Mouse (Mus musculus): ENCODE measurements around the gene Rab5b.
A peak's percentile ranks its signal among the peaks of the same experiment; 100 is the strongest.

Rab5b gene

DNA sequence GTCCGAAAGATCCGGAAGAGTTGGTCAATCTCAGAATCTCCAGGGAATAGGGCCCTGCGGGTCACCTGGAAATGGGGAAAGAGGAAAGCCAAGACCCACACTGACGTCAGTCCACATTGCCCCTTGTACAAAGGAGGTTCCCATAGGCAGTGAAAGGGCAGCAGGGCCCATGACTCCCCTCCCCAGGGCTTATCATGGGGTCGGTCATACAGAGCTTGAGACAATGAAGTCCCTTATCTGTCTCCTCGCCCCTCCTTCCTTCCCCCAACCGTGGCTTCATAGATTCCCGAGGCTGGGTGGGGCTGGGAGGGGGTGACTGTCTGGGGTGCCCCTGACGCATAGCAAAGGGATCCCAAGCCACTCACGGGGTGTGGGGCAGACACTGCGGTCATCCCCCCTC is 3.5 kb upstream of the Rab5b start:
- DNase-seq (ENCODE audit: low spot score in 2 of 2), result no peak

DNA sequence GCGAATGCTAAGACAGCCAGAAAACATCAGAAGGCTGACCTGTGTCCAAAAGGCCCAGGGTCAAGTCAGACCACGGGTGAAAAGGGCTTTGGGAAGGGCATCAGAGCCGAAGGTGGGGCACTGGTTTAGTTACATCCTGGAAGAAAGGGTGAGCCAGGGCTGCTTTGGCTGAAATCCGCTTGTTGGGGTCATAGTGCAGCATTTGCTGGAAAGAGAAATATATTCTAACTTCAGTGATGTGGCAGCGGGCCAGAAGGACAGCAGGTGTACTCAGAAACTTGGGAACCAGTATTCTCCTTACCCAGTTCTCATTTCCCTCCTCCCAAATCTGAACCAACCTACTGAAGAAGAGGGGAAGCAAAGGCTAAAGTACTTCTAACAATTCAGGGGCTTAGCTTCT is 2.9 kb upstream of the Rab5b start:
- DNase-seq (ENCODE audit: low spot score in 2 of 2), result no peak

DNA sequence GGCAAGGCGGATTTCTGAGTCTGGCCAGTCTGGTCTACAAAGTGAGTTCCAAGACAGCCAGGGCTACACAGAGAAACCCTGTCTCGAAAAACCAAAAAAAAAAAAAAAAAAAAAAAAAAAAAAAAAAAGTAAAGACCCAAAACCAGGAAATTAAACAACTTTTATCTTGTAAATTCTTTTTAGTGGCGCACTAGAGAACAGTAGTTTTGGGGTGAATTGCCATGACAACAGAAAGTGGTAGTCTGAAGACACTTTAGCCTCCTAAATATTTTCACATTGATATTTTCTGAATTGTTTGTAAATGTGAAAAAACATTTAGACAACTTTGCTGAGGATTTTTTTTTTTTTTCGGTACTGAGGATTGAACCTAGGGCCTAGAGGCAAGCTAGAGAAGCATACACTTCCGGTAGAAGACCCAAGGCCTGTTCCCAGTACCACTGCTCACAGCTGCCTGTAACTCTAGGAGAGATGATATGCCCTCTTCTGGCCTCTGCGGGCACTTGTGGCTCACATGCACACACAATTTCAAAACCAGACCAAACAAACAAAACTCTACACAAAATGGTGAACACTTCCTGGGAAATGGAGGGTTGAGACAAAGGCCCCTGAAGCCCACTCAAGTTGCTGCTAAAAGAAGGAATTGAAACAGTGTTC is 1.1 kb upstream of the Rab5b start:
- DNase-seq (ENCODE audit: low spot score in 2 of 2), result no peak

DNA sequence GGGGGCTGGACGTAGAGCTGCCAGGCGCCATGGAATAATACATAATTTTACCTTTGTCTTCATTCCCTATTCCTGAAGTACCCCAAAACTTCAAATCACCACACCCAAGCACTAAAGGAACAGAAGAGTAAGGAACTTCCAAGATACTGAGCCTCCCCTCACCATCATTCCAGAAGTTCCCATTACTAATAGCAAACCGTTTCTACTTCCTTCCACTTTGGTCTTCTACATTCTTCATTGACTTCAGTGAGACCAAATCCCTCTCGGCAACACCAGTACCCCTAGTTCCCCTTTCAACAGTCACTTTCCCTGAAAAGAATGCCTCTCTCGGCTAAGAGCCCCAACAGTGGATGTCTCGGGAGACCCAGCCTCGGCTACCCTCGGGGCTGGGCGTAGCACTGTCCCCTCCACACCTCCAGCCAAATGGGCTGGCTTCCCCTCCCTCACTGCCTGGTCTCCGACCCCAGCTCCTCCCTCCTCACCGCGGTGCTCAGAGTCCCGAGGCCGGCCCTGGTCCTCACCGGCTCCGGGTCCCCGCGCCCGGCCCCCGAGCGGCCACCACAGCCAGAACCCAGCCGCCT is 563 bp downstream of the Rab5b start:
- DNase-seq (ENCODE audit: low spot score in 2 of 2), result no peak

DNA sequence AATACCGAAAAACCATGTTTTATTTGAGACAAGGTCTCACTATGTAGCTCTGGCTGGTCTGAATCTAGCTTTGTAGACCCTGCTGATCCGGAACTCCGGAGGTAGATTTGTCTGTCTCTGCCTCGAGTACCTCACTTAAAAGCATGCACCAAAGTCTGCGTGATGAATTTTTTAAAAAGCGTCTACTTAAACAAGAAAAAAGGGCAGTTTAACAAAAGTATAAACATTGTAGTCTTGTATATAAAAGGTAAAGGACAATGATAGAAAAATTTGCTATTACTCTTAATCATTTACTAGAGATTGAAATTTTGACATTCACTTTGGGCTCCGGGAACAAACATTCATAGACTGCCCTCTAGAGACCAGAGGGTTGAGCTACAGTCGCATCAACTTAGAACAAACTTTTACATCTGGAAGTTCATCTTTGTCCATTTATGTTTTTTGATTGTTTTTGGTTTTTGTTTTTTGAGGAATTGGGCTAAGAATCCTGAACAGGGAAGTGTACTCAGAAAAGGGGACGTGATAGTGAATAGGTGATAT is 21.5 kb downstream of the Rab5b start:
- DNase-seq (ENCODE audit: low spot score in 2 of 2), result no peak

DNA sequence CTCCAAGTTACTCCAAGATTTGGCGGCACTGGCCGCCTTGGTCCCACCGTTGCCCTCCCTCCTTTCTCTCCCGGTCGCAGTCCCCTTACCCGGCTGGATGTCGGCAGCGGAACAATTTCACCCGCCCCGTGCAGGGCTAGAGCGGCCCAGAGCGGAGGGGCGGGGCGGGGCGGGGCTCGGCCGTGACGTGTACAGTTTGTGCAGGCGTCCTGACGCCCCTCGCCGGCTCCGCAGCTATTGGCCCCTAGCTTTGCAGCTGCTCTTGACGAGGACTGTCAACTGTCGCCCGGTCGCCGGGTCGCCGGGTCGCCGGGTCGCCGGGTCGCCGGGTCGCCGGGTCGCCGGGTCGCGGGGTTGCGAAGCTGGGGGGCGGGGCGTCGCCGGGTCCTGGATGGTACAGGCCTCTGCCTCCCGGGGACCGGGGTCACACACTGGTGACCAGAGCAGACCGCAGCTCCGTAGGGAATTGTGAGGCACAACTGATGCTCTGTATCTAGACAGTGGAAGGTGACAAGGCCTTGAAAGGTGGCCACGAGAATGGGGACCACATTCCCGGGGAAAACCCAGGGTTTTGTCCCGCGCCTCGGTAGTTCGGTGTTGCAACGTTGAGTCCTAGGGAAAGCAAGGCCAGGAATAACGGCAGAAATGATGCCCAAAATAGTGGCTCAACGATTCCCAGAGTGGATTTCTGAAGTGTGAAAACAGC is 22.1 kb downstream of the Rab5b start, which contains the start of gene Suox:
Gene Suox, minus strand, starts transcription at position 311 of the 706 bp plus-strand sequence.
- peak; percentile 80 to 84 for DNase-seq (ENCODE audit: low spot score in 2 of 2)

DNA sequence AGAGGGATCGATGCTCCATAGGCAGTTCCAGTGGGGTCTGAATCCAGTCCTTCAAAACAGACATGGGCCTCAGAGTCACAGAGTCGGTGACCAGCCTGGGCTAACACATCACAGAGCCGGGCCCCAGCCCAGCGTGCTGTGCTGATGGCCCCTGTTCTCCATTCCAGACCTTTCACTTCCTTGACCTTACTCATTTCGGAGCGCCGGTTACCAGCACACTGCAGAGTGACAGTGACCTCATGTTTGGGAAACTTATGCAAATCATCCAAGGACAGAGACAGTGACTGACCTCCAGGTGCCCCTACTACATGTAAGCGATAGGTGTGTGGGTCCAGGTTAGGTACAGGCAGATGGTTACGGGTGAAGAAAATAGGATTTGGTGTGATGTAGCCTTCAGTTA is 24.9 kb downstream of the Rab5b start:
- DNase-seq (ENCODE audit: low spot score in 2 of 2), result no peak

DNA sequence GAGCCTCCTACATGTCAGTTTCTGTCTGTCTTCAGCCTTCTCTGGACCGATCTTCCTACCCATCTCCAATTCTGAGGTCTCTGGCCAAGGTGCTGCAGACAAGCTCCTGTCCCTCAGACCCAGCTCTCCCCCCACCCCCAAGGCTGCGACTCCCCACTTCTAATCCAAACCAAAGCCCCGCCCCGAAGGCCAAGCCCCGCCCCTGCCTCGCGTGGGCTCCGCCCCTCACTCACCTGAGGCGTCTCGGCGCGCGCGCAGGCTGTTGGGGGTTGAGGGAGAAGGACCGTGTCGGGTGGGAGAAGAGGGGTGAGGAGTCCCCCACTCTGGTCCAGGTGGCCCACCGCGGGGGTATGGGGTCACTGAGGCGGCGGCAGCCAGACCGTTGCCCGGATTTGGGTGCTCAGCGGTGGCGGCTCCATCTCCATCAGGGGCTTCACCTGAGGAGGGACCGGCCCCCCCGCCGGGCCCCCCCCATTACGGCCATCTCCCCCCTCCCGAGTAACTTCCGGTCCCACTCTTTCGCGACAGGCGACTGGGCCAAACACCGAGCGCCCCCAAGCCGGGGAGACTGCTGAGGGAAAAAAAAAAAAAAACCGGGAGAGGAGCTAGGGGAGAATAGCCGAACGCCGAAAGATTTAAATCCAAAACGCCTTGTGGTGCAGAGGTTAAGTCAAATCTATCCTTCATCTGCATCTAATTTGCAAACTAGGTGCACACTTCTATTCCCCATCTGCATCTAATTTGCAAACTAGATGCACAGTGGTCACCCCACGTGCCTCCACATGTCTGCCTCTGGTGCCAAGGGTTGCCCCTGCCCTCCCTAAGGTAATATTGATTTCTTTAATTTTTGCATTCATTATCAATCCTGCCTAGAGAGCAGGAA is 27.0 kb downstream of the Rab5b start:
- DNase-seq (ENCODE audit: low spot score in 2 of 2), result peak; percentile 64 to 65

DNA sequence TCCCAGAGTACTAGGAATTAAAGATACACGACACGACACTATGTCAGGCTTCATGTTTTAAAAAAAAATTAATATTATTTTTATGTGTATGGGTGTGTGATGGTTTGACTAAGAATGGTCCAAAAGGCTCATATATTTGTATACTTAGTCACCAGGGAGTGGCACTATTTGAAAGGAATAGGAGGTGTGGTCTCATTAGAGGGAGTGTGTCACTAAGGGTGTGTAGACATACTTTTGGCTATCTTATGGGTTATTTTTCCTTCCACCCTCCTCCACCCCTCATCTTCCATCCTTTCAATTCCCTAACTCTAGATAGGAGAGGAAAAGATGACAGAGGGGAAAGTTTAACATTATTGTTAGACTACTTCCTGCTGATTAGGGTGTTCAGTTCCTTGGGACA is 30.3 kb downstream of the Rab5b start:
- no peak for DNase-seq (ENCODE audit: low spot score in 2 of 2)

DNA sequence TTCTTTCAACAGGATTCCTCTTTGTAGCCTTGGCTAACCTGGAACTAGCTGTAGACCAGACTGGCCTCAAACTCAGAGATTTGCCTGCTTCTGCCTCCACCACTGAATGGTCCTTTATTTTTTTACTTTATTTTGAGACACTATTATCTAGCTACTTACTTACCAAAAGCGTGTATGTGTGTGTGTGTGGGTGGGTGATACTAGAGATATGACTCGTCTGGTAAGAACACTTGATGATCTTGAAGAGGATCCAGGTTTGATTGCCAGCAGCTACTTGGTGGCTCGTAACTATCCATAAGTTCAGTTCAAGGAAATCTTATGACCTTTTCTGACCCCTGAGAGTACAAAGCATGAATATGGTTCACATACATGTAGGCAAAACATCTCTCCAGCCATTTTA is 30.8 kb downstream of the Rab5b start:
- DNase-seq (ENCODE audit: low spot score in 2 of 2), result no peak

DNA sequence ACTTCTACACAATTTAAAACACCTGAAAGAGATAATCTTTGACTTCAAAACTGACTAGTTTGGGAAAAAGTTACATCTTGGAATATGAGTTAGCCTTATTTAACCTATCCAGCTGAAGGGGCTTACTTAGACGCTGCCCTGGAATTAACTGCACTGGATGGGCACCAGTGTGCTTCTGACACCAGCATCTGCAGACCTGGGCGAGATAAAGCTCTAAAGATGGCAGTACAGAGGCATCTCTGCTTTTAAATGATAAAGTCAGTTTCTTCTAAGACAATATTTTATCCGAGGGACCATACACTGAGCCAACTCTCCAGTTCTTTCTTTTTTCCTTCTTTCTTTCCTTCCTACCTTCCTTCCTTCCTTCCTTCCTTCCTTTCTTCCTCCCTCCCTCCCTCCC is 31.3 kb downstream of the Rab5b start:
- no peak for DNase-seq (ENCODE audit: low spot score in 2 of 2)

DNA sequence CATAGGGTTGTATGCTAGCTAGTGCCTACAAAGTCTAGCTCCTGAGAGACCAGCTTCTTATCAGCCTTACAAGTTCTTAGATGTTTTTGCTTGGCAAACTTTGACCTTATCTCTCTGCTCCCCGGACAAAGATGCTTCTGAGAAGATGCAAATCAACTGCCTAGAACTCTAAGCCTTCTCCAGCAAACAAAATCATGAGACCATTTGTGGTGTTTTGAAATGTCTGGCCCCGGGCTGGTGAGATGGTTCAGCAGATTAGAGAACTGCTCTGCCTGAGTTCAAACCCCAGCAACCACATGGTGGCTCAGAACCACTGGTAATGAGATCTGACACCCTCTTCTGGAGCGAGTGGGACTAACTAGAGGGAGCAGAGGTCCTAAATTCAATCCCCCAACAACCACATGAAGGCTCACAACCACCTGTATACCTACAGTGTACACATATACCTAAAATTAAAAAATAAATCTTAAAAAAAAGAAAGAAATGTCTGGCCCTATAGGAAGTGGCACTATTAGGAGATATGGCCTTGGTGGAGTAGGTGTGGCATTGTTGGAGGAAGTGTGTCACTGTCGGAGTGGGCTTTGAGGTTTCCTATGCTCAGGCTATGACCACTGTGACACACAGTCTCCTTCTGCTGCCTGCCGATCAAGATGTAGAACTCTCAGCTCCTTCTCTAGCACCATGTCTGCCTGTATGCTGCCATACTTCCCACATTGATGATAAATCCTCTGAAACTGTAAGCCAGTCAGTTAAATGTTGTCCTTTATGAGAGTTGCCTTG is 32.4 kb downstream of the Rab5b start:
- no peak for DNase-seq (ENCODE audit: low spot score in 2 of 2)

DNA sequence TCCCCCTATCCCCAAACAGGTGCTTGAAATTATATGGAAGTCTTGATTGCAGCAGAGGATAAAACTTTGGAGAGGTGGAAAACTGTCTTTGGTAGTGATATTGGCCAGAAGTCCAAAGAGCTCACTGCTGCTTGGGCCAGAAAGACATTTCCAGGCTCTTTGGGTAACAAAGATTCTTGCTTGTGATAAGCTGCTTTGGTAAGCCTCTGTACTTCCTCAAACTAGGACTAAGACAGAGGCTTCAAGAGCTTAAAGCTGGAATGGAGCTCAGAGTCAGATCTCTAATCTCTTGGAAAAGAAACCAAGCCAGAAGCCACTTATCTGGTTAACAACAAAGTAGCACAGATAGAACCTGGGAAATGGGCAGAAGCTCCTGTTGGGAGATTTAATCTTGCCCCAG is 33.6 kb downstream of the Rab5b start:
- no peak for DNase-seq (ENCODE audit: low spot score in 2 of 2)

DNA sequence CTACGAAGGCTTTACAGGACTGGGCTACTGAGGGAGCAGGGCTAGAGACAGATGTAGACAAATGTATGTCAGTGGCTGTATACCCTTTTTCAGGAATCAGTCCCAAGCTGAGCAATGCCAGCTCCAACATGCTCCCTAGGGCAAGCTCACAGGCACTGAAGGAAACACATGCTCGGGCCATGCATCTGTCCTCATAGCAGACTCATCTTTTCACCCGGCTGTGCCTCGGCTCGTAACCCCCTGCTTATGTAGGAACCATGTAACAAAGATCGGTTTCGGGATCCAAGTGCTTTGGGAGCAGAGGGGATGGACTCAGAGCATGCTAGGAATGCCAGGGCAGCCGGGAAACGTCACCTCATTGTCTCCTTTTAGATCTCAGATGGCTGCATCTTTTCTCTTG is 36.6 kb downstream of the Rab5b start:
- DNase-seq (ENCODE audit: low spot score in 2 of 2), result no peak

DNA sequence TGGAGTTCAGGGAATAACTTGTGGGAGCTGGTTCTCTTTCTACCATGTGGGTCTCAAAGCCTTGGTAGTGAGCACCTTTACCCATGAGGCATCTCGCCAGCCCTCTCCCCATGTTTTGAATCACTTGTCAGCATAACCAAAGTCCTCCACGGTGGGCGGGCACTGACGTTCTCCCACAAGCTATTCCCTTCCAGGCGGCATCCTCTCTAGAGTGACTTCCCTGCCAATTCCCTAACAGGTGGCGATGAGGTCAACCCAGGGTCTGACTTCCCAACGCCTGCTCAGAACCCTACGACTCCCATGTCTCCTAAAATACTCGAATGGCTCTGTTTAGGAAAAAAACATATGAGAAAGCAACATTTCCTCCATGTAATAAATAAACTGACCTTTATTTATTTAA is 38.2 kb downstream of the Rab5b start:
- no peak for DNase-seq (ENCODE audit: low spot score in 2 of 2)

DNA sequence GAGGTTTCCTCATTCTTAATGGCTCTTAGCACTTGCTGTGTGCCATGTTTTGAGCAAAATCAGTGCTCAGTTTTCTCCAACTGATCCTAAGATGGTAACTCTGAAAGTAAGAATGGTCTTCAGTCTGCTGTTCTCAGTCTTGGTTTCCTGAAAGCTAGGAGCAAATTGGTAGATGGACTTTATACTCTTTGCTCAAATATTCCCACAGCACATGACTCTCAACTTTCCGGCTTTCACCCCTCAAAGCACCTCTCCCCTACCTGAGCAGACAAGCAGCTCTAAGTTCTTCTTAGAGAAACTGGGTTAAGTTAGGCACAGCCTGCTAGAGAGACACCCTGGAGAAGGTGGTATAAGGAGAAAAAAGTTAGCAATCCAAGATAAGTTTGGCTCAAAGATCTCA is 39.3 kb downstream of the Rab5b start:
- no peak for DNase-seq (ENCODE audit: low spot score in 2 of 2)

DNA sequence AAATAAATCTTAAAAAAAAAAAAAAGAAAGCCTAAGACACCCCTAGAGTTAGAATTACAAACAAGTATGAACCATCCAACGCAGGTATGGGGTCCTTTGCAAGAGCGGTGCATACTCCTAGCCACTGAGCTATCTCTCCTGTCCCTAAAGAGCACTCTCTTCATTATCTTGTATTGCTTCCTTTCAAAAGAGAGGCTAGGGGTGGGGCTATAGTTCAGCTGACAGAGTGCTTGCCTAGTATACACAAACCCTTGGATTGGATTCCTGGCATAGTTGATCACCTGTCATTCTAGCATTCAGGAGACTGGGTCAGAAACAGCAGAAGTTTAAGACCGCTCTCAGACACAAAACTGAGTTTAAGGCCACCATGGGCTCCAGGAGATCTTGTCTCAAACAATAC is 40.8 kb downstream of the Rab5b start:
- no peak for DNase-seq (ENCODE audit: low spot score in 2 of 2)

DNA sequence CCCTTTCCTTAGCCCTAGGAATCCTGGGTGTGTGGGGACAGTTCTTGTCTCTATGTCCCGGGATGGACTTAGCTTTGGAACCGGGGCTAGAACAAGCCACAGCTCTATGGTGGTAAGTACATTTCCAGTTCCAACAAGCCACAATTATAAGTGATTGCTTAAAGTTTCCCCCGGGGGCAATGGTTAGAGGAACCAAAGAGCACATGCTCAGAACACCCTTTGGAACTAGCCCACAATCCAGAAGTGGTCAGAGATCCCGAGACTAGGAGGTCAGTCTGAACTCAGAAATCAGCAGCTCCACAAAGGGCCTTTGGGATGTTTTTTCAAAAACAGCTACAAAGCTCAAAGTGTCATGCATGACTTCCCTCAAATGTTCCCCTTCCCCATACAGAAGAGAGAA is 42.2 kb downstream of the Rab5b start:
- DNase-seq (ENCODE audit: low spot score in 2 of 2), result no peak

DNA sequence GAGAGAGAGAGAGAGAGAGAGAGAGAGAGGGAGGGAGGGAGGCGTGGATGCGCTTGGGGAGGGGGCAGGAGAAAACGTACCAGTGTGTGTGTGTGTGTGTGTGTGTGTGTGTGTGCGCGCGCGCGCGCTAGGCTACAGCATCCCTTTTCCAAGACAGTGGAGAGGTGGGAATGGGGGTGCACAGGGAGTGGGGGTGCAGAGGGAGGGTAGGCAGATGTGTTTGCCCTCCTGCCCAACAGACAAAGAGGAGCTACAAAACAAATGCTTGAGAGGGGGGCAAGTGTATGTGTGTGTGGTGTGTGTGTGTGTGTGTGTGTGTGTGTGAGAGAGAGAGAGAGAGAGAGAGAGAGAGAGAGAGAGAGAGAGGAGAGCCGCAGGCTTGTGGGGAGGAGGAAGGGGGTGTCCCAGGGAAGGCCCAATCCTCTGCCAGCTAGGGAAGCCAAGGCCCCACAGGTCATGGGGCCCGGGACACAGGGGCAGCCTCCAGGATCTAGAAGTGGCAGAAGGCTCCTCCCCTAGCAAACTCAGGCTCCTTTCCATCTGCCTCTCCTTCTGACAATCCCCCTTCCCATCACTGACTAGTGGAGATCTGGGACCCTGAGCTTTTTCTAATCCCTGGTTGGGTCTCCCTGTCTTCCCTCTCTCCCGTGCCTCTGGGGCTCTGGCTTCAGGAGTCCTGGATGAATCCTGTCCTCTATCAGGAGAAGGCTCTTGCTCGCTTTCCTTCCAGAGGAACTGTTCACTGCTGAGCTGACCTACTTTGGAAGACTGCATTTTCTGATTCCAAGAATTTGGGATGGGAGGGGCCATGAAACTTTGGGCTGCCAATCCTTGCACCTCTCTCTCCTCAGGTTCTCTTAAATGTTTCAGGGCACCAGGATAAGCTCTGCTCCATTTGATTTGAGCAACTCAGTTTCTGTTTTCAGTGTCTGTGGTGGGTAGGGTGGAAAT is 49.6 kb downstream of the Rab5b start:
- DNase-seq (ENCODE audit: low spot score in 2 of 2), result peak; percentile 43 to 53
